Mouse (Mus musculus): Measurements from ENCODE around the gene Rem1.

The Rem1 gene

GRCm38 (mm10) chr2:152678925-152679324, 52.2 kb downstream of the Rem1 start:
- no peak for DNase-seq

- DNase-seq = no peak
Observed at GRCm38 (mm10) chr2:152679701-152680355, 53.1 kb downstream of the Rem1 start.

DNA sequence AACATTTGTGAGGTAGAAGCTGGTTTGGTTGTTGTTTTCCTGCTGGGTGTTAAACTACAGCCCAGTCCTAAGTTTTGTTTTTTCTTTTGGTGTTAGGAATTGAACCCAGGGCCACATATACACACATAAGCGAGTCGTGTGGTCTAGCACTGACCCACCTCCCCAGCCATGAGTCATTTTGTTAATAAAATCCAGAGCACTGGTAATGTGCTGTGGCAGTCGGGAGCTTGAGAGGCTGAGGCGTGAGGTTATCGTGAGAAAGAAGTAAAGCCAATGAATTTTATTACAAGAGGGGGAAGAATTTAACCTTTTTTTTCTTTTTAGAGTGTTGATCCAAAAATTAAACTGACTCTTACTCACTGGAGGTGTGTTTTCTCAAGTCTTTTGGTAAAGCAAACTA, 56.3 kb downstream of the Rem1 start:
- DNase-seq = no peak
